Mouse (Mus musculus) lung, embryonic 15.5 days (tissue): ENCODE measurements around the gene Pnp. TPM values are rescaled to one million over a fixed set of nuclear protein-coding genes. Genes with fewer than 3 reads are reported as not detected.
"Not testable (repeated sequence)": the region's sequence is repeated elsewhere in the genome, so short reads cannot be mapped to it uniquely, and the experiment has no call there.

Source experiments
- ATAC-seq: fragments of 200-750 bp; cut with Nextera tagmentation; 2 replicates; pipeline ENCODE4 v1.8.0; 2017; ENCODE audit warnings: moderate number of reproducible peaks, borderline replicate concordance; ENCODE audit not compliant: low FRiP score, low TSS enrichment; ENCODE audit errors: extremely low read depth
- H3K27ac ChIP-seq: fragments of 300-500 bp; sonication (generic); 2 replicates; pipeline ENCODE4 v1.5.1; 2015; ENCODE audit warnings: moderate library complexity, mild to moderate bottlenecking, inconsistent platforms
- H3K27me3 ChIP-seq: fragments of 300-500 bp; sonication (generic); 2 replicates; pipeline ENCODE4 v1.6.1; 2015; ENCODE audit warnings: inconsistent platforms
- H3K36me3 ChIP-seq: fragments of 300-500 bp; sonication (generic); 2 replicates; pipeline ENCODE4 v1.6.1; 2015; ENCODE audit warnings: inconsistent platforms
- H3K4me1 ChIP-seq: fragments of 300-500 bp; sonication (generic); 2 replicates; pipeline ENCODE4 v1.6.1; 2015; ENCODE audit warnings: inconsistent platforms
- H3K4me2 ChIP-seq: fragments of 300-500 bp; sonication (generic); 2 replicates; pipeline ENCODE4 v1.6.1; 2015; ENCODE audit warnings: inconsistent platforms, mild to moderate bottlenecking, moderate library complexity
- H3K4me3 ChIP-seq: fragments of 300-500 bp; sonication (generic); 2 replicates; pipeline ENCODE4 v1.5.1; 2015; ENCODE audit warnings: mild to moderate bottlenecking, inconsistent platforms
- H3K9ac ChIP-seq: fragments of 300-500 bp; sonication (generic); 2 replicates; pipeline ENCODE4 v1.6.1; 2015; ENCODE audit warnings: inconsistent platforms
- H3K9me3 ChIP-seq: fragments of 300-500 bp; sonication (generic); 2 replicates; pipeline ENCODE4 v1.6.1; 2016; ENCODE audit warnings: inconsistent platforms
- WGBS: fragments of 180-500 bp; shearing (Covaris S2); methylation state at CpG from one replicate; pipeline ENCODE4 v1.1.7; 2015; 5-methylcytosine and 5-hydroxymethylcytosine counted together
- polyA plus RNA-seq: library from polyadenylated mRNA; unstranded; fragments of >200 nt; fragmentation: Nextera tagmentation; extraction: Ambion mirVana; gene quantifications from 2 replicates; pipeline ENCODE4 v1.2.1, GENCODE M21; 2015

The Pnp gene
- polyA plus RNA-seq, 1 experiment from 2014 or later = 68.1 TPM

- H3K4me3 ChIP-seq = no peak overlapping the region
- no peak overlapping the region for H3K27ac ChIP-seq
- H3K27me3 ChIP-seq = no peaks in the 10 kb centered on the region
- no peak overlapping the region for H3K9ac ChIP-seq
- no peaks in the 10 kb centered on the region for H3K4me1 ChIP-seq
- WGBS = 82% methylated on average over 5 of the region's 5 CpGs
- H3K9me3 ChIP-seq = no peaks in the 10 kb centered on the region
- H3K4me2 ChIP-seq = no peak overlapping the region
- ATAC-seq = no peak
- no peaks in the 10 kb centered on the region for H3K36me3 ChIP-seq
Observed at GRCm38 (mm10) chr14:50968216-50968980, 37.5 kb downstream of the Pnp start.

GRCm38 (mm10) chr14:50969041-50969440 lies 38.2 kb downstream of the Pnp start:
- no peak for ATAC-seq
- no peaks in the 10 kb centered on the region for H3K36me3 ChIP-seq
- no peak overlapping the region for H3K4me3 ChIP-seq
- no peak overlapping the region for H3K27ac ChIP-seq
- WGBS = 25% methylated on average over 1 of the region's 1 CpGs
- H3K4me1 ChIP-seq = no peaks in the 10 kb centered on the region
- no peak overlapping the region for H3K9ac ChIP-seq
- no peaks in the 10 kb centered on the region for H3K9me3 ChIP-seq
- H3K4me2 ChIP-seq = no peak overlapping the region
- no peaks in the 10 kb centered on the region for H3K27me3 ChIP-seq

- H3K27me3 ChIP-seq = no peaks in the 10 kb centered on the region
- H3K4me1 ChIP-seq = no peaks in the 10 kb centered on the region
- H3K4me2 ChIP-seq = no peak overlapping the region
- WGBS = 39% methylated on average over 12 of the region's 12 CpGs
- H3K36me3 ChIP-seq = no peaks in the 10 kb centered on the region
- H3K9ac ChIP-seq = no peak overlapping the region
- H3K9me3 ChIP-seq = no peaks in the 10 kb centered on the region
- no peak overlapping the region for H3K4me3 ChIP-seq
- H3K27ac ChIP-seq = no peak overlapping the region
- no peak for ATAC-seq
Observed at GRCm38 (mm10) chr14:50969558-50970544, 39.0 kb downstream of the Pnp start.

- H3K9ac ChIP-seq = no peak overlapping the region
- no peaks in the 10 kb centered on the region for H3K9me3 ChIP-seq
- H3K27me3 ChIP-seq = no peaks in the 10 kb centered on the region
- H3K4me1 ChIP-seq = no peaks in the 10 kb centered on the region
- ATAC-seq = no peak
- H3K4me3 ChIP-seq = no peak overlapping the region
- WGBS = 54% methylated on average over 1 of the region's 1 CpGs
- H3K4me2 ChIP-seq = no peak overlapping the region
- no peak overlapping the region for H3K27ac ChIP-seq
- H3K36me3 ChIP-seq = no peaks in the 10 kb centered on the region
Observed at GRCm38 (mm10) chr14:50970822-50971221, 39.9 kb downstream of the Pnp start.

- H3K36me3 ChIP-seq, H3K4me1 ChIP-seq, H3K9me3 ChIP-seq, H3K27ac ChIP-seq, H3K4me3 ChIP-seq, H3K4me2 ChIP-seq, H3K9ac ChIP-seq, ATAC-seq, H3K27me3 ChIP-seq: not testable (repeated sequence)
- 75% methylated on average over 5 of the region's 5 CpGs for WGBS
Observed at GRCm38 (mm10) chr14:50973054-50973453, 42.2 kb downstream of the Pnp start.

- H3K4me2 ChIP-seq = no peak overlapping the region
- no peak overlapping the region for H3K27ac ChIP-seq
- WGBS = 37% methylated on average over 4 of the region's 4 CpGs
- no peaks in the 10 kb centered on the region for H3K4me1 ChIP-seq
- H3K9me3 ChIP-seq = no peaks in the 10 kb centered on the region
- no peaks in the 10 kb centered on the region for H3K36me3 ChIP-seq
- H3K27me3 ChIP-seq = no peaks in the 10 kb centered on the region
- ATAC-seq = no peak
- no peak overlapping the region for H3K4me3 ChIP-seq
- H3K9ac ChIP-seq = no peak overlapping the region
Observed at GRCm38 (mm10) chr14:50973700-50974099, 42.8 kb downstream of the Pnp start.

- Histone ChIP-seq H3K36me3 (no peaks in the 10 kb centered on the region), H3K27ac (no peak overlapping the region), H3K9ac (no peak overlapping the region), H3K4me2 (no peak overlapping the region), H3K4me3 (no peak overlapping the region), H3K9me3 (no peaks in the 10 kb centered on the region), H3K4me1 (no peaks in the 10 kb centered on the region), H3K27me3 (no peaks in the 10 kb centered on the region)
- ATAC-seq = no peak
- 52% methylated on average over 5 of the region's 5 CpGs for WGBS
Observed at GRCm38 (mm10) chr14:50975001-50975400, 44.1 kb downstream of the Pnp start.

- WGBS = 29% methylated on average over 9 of the region's 9 CpGs
- H3K27ac ChIP-seq = no peak overlapping the region
Observed at GRCm38 (mm10) chr14:50976674-50977073, 45.8 kb downstream of the Pnp start.

GRCm38 (mm10) chr14:50978451-50978850 lies 47.6 kb downstream of the Pnp start:
- H3K27ac ChIP-seq, H3K9ac ChIP-seq, ATAC-seq, H3K27me3 ChIP-seq, H3K4me3 ChIP-seq, H3K4me2 ChIP-seq, H3K4me1 ChIP-seq, H3K9me3 ChIP-seq, H3K36me3 ChIP-seq: not testable (repeated sequence)
- WGBS = 90% methylated on average over 6 of the region's 6 CpGs

More at GRCm38 (mm10) chr14:50976674-50977073, 45.8 kb downstream of the Pnp start:
- no peaks in the 10 kb centered on the region for H3K36me3 ChIP-seq
- no peak overlapping the region for H3K4me2 ChIP-seq
- no peaks in the 10 kb centered on the region for H3K4me1 ChIP-seq
- no peaks in the 10 kb centered on the region for H3K9me3 ChIP-seq
- no peak overlapping the region for H3K4me3 ChIP-seq
- no peak overlapping the region for H3K9ac ChIP-seq
- H3K27me3 ChIP-seq = no peaks in the 10 kb centered on the region
- ATAC-seq = no peak

GRCm38 (mm10) chr14:50979631-50980030 lies 48.7 kb downstream of the Pnp start:
- no peaks in the 10 kb centered on the region for H3K9me3 ChIP-seq
- H3K36me3 ChIP-seq = no peaks in the 10 kb centered on the region
- H3K4me3 ChIP-seq = no peak overlapping the region
- H3K9ac ChIP-seq = no peak overlapping the region
- no peak overlapping the region for H3K4me2 ChIP-seq
- H3K27me3 ChIP-seq = no peaks in the 10 kb centered on the region
- no peak overlapping the region for H3K27ac ChIP-seq
- no peak for ATAC-seq
- no peaks in the 10 kb centered on the region for H3K4me1 ChIP-seq

GRCm38 (mm10) chr14:50981207-50981606 lies 50.3 kb downstream of the Pnp start:
- 27% methylated on average over 2 of the region's 2 CpGs for WGBS

GRCm38 (mm10) chr14:50981837-50982236 lies 51.0 kb downstream of the Pnp start:
- Histone ChIP-seq H3K9ac (no peak overlapping the region), H3K27ac (no peak overlapping the region), H3K27me3 (no peaks in the 10 kb centered on the region), H3K36me3 (no peaks in the 10 kb centered on the region), H3K9me3 (no peaks in the 10 kb centered on the region), H3K4me3 (no peak overlapping the region), H3K4me1 (no peaks in the 10 kb centered on the region), H3K4me2 (no peak overlapping the region)
- WGBS = 57% methylated on average over 5 of the region's 5 CpGs
- ATAC-seq = no peak

More at GRCm38 (mm10) chr14:50981207-50981606, 50.3 kb downstream of the Pnp start:
- H3K9ac ChIP-seq = no peak overlapping the region
- H3K4me3 ChIP-seq = no peak overlapping the region
- no peaks in the 10 kb centered on the region for H3K9me3 ChIP-seq
- no peaks in the 10 kb centered on the region for H3K27me3 ChIP-seq
- no peak for ATAC-seq
- H3K4me2 ChIP-seq = no peak overlapping the region
- no peaks in the 10 kb centered on the region for H3K4me1 ChIP-seq
- H3K27ac ChIP-seq = no peak overlapping the region
- H3K36me3 ChIP-seq = no peaks in the 10 kb centered on the region
